Mouse (Mus musculus): ENCODE results near the gene Tmem80. TPM values are rescaled to one million over a fixed set of nuclear protein-coding genes. Genes with fewer than 3 reads are reported as not detected.

Tmem80 gene
- 7.4 and 8.5 TPM in 2 replicates for total RNA-seq (2012; rRNA removed)
- 6.4 and 8.3 TPM in 2 replicates for total RNA-seq (2014; rRNA removed)
- polyA plus RNA-seq (2012; ENCODE audit: insufficient read length, low read depth), result 8.2 and 9.9 TPM in 2 replicates

GRCm38 (mm10) chr7:141327469-141328372 is at the start of gene Tmem80, which contains the start of gene Deaf1:
Gene Tmem80 (plus strand): TSS chr7:141327739.
Gene Deaf1 (minus strand): TSS chr7:141327690.
- Histone ChIP-seq H3K27ac (ENCODE audit: insufficient read depth, low read depth) (peak within 1 kb of the TSS; percentile 80), H3K4me1 (ENCODE audit: control insufficient read depth in 1 of 2, insufficient read depth in 2 of 2) (peaks cover 17 to 36% of the 10 kb centered on the region in 2 experiments), H3K36me3 (replicated peaks in 1 of 2; ENCODE audit: control insufficient read depth in 1 of 2, insufficient read depth in 1 of 2, low read length in 1 of 2) (peaks cover 11 to 43% of the 10 kb centered on the region in 2 experiments), H3K9ac (ENCODE audit: insufficient read depth, low read depth) (peak within 1 kb of the TSS; percentile 92), H3K9me3 (replicated peaks; ENCODE audit: low read length) (no peaks in the 10 kb centered on the region), H3K27me3 (replicated peaks) (no peaks in the 10 kb centered on the region), H3K79me2 (replicated peaks; ENCODE audit: control insufficient read depth, extremely low read depth, insufficient read depth, poor library complexity, severe bottlenecking) (peaks cover 4% of the 10 kb centered on the region), H3K4me3 (replicated peaks in 1 of 3; ENCODE audit: low read depth in 2 of 3, low read length in 2 of 3, poor library complexity in 1 of 3) (peak within 1 kb of the TSS; percentile 71 to 77 (median 73)), H3K4me2 (ENCODE audit: insufficient read depth, low read depth, poor library complexity, severe bottlenecking) (peak within 1 kb of the TSS; percentile 75)
- TF ChIP-seq UBTF (IDR thresholded peaks at IDR 0.05; ENCODE audit: low read depth, low read length), result 0 out of 2 replicates have a peak, but pooled peaks have one; percentile 42
- peak; percentile 72 for TF ChIP-seq NRF1 (IDR thresholded peaks at IDR 0.05; ENCODE audit: low read depth, low read length)
- no peak for TF ChIP-seq USF2 (conservative IDR thresholded peaks at IDR 0.05; ENCODE audit: low read depth, low read length)
- TF ChIP-seq IRF4 (IDR thresholded peaks at IDR 0.05; ENCODE audit: low read depth, low read length), result no peak; the same call in 1 of the 2 replicates
- TF ChIP-seq MYC (IDR thresholded peaks at IDR 0.05; ENCODE audit: low read depth, low read length), result no peak
- no peak for TF ChIP-seq JUND (conservative IDR thresholded peaks at IDR 0.05; ENCODE audit: low read depth, low read length)
- TF ChIP-seq GABPA (IDR thresholded peaks at IDR 0.05; ENCODE audit: insufficient replicate concordance, low read depth, low read length), result no peak
- TF ChIP-seq HCFC1 (IDR thresholded peaks at IDR 0.05; ENCODE audit: low read depth, low read length), result peak; percentile 74
- no peak for TF ChIP-seq E2F4 (IDR thresholded peaks at IDR 0.05; ENCODE audit: insufficient replicate concordance, low read depth, low read length)
- 0 out of 2 replicates have a peak, but pooled peaks have one; percentile 82 for TF ChIP-seq TBP (conservative IDR thresholded peaks at IDR 0.05; ENCODE audit: low read depth, low read length)
- no peak for TF ChIP-seq ZC3H11A (IDR thresholded peaks at IDR 0.05; ENCODE audit: low read depth, low read length)
- no peak for TF ChIP-seq POLR2AphosphoS2 (IDR thresholded peaks at IDR 0.05; ENCODE audit: low read depth, low read length)
- TF ChIP-seq TCF12 (IDR thresholded peaks at IDR 0.05; ENCODE audit: low read depth, low read length), result peak; percentile 93
- no peak for TF ChIP-seq MAZ (IDR thresholded peaks at IDR 0.05; ENCODE audit: low read depth, low read length)
- TF ChIP-seq MAX (IDR thresholded peaks at IDR 0.05; ENCODE audit: low read length), result peak; percentile 68; the same call in 1 of the 2 replicates
- TF ChIP-seq CTCF (conservative IDR thresholded peaks at IDR 0.05 in 1 of 2, IDR thresholded peaks at IDR 0.05 in 1 of 2; ENCODE audit: low read depth in 2 of 2, low read length in 2 of 2), result no peak
- no peak for TF ChIP-seq SMC3 (IDR thresholded peaks at IDR 0.05; ENCODE audit: low read depth, low read length)
- TF ChIP-seq RCOR1 (conservative IDR thresholded peaks at IDR 0.05; ENCODE audit: low read depth, low read length), result no peak
- TF ChIP-seq ZKSCAN1 (IDR thresholded peaks at IDR 0.05; ENCODE audit: borderline replicate concordance, low read depth, low read length), result no peak
- TF ChIP-seq MXI1 (IDR thresholded peaks at IDR 0.05; ENCODE audit: low read depth, low read length), result peak; percentile 43
- no peak for TF ChIP-seq PAX5 (IDR thresholded peaks at IDR 0.05; ENCODE audit: low read length)
- TF ChIP-seq POLR2A (IDR thresholded peaks at IDR 0.05; ENCODE audit: low read depth, low read length), result peak; percentile 93
- no peak for TF ChIP-seq ETS1 (conservative IDR thresholded peaks at IDR 0.05; ENCODE audit: low read depth, low read length)
- TF ChIP-seq EP300 (IDR thresholded peaks at IDR 0.05; ENCODE audit: low read length), result no peak
- peak; percentile 62; the same call in 1 of the 2 replicates for TF ChIP-seq KAT2A (IDR thresholded peaks at IDR 0.05; ENCODE audit: insufficient replicate concordance, low read length)
- no peak; the same call in 1 of the 2 replicates for TF ChIP-seq ELF1 (IDR thresholded peaks at IDR 0.05; ENCODE audit: low read depth, low read length)
- TF ChIP-seq MAFK (IDR thresholded peaks at IDR 0.05; ENCODE audit: insufficient replicate concordance, low read length), result no peak
- peak; percentile 88 for TF ChIP-seq NELFE (IDR thresholded peaks at IDR 0.05; ENCODE audit: low read depth, low read length)
- TF ChIP-seq RAD21 (IDR thresholded peaks at IDR 0.05; ENCODE audit: low read depth, low read length), result no peak
- peak; percentile 50; the same call in 1 of the 2 replicates for TF ChIP-seq ZMIZ1 (IDR thresholded peaks at IDR 0.05; ENCODE audit: low read depth, low read length)
- TF ChIP-seq JUN (IDR thresholded peaks at IDR 0.05; ENCODE audit: insufficient read depth, low read depth, low read length), result no peak
- no peak for TF ChIP-seq CHD2 (IDR thresholded peaks at IDR 0.05; ENCODE audit: low read length)
- TF ChIP-seq USF1 (IDR thresholded peaks at IDR 0.05; ENCODE audit: low read depth, low read length), result no peak
- peak; percentile 24; the same call in 1 of the 2 replicates for TF ChIP-seq SIN3A (IDR thresholded peaks at IDR 0.05; ENCODE audit: low read length)
- TF ChIP-seq CHD1 (IDR thresholded peaks at IDR 0.05; ENCODE audit: low read depth, low read length), result no peak
- TF ChIP-seq MEF2A (IDR thresholded peaks at IDR 0.05; ENCODE audit: borderline replicate concordance, low read depth, low read length), result no peak; the same call in 1 of the 2 replicates
- no peak for TF ChIP-seq BHLHE40 (IDR thresholded peaks at IDR 0.05; ENCODE audit: low read depth, low read length)
- no peak for TF ChIP-seq ZNF384 (IDR thresholded peaks at IDR 0.05; ENCODE audit: low read depth, low read length)
- in situ Hi-C loops (cut with MboI; ENCODE audit: low pct_ligation_motif_present, low pct_unique_long_range_greater_than_20kb, low sequenced_read_pairs), result no loop called here
- DNase-seq (ENCODE audit: extremely low read depth), result peak; percentile 95
- dilution Hi-C loops (cut with MboI; ENCODE audit: extremely low pct_ligation_motif_present, extremely low pct_unique_long_range_greater_than_20kb, low sequenced_read_pairs), result no loop called here

Data from CH12.LX (cell line).